Mouse (Mus musculus) midbrain, embryonic 11.5 days (tissue): ENCODE measurements at regions not wholly inside any gene's neighbourhood (a gene's known extent, or its start where the extent isn't known, plus 50 kb on each side); places are given as distances from the start of the nearest gene placed in this dataset.
A peak's percentile ranks its signal among the peaks of the same experiment; 100 is the strongest.

Experiments used
- ATAC-seq: fragments of 200-750 bp; cut with Nextera tagmentation; 2 replicates; pipeline ENCODE4 v1.8.0; 2017; ENCODE audit warnings: moderate TSS enrichment, moderate library complexity; ENCODE audit not compliant: low FRiP score
- DNase-seq: peaks from one replicate; pipeline ENCODE4 v3.0.0; 2015; ENCODE audit warnings: low spot score; ENCODE audit errors: missing footprints
- H3K27ac ChIP-seq: fragments of 300-500 bp; sonication (generic); 2 replicates; pipeline ENCODE4 v1.5.1; 2014; ENCODE audit warnings: low read depth, low read length
- H3K27me3 ChIP-seq: fragments of 300-500 bp; sonication (generic); 2 replicates; pipeline ENCODE4 v1.6.1; 2014; ENCODE audit warnings: mild to moderate bottlenecking, low read length, moderate library complexity, mixed read lengths; ENCODE audit not compliant: control insufficient read depth, insufficient read depth
- H3K36me3 ChIP-seq: fragments of 300-500 bp; sonication (generic); 2 replicates; pipeline ENCODE4 v1.6.1; 2014; ENCODE audit warnings: mild to moderate bottlenecking, low read length, moderate library complexity, mixed read lengths; ENCODE audit not compliant: control insufficient read depth, insufficient read depth
- H3K4me1 ChIP-seq: fragments of 300-500 bp; sonication (generic); 2 replicates; pipeline ENCODE4 v1.6.1; 2014; ENCODE audit warnings: low read length; ENCODE audit not compliant: control insufficient read depth, insufficient read depth
- H3K4me2 ChIP-seq: fragments of 300-500 bp; sonication (generic); 2 replicates; pipeline ENCODE4 v1.6.1; 2014; ENCODE audit warnings: mild to moderate bottlenecking, moderate library complexity
- H3K4me3 ChIP-seq: fragments of 300-500 bp; sonication (generic); 2 replicates; pipeline ENCODE4 v1.5.1; 2014; ENCODE audit warnings: low read depth, low read length
- H3K9ac ChIP-seq: fragments of 300-500 bp; sonication (generic); 2 replicates; pipeline ENCODE4 v1.6.1; 2014; ENCODE audit warnings: low read length
- H3K9me3 ChIP-seq: fragments of 300-500 bp; sonication (generic); 2 replicates; pipeline ENCODE4 v1.6.1; 2016; ENCODE audit warnings: low read length; ENCODE audit not compliant: control insufficient read depth
- WGBS: fragments of 180-500 bp; shearing (Covaris S2); extraction: QIAGEN DNeasy Blood & Tissue Kit; methylation state at CpG from one replicate; pipeline ENCODE4 v1.1.7; 2014; 5-methylcytosine and 5-hydroxymethylcytosine counted together

GRCm38 (mm10) chr12:97475751-97476150, 783.5 kb downstream of the Galc start:
- Histone ChIP-seq H3K36me3 (no peaks in the 10 kb centered on the region), H3K4me3 (no peak overlapping the region), H3K4me2 (no peak overlapping the region), H3K27me3 (no peaks in the 10 kb centered on the region), H3K9ac (no peak overlapping the region), H3K4me1 (peaks cover 17% of the 10 kb centered on the region; the same call in 1 of the 2 replicates), H3K9me3 (no peaks in the 10 kb centered on the region), H3K27ac (no peak overlapping the region)
- ATAC-seq (peak; percentile 89), DNase-seq (peak; percentile 84)
- WGBS = 14% methylated on average over 2 of the region's 2 CpGs

GRCm38 (mm10) chr12:97469183-97469582, 790.1 kb downstream of the Galc start:
- Histone ChIP-seq H3K4me3 (no peak overlapping the region), H3K27ac (no peak overlapping the region), H3K9ac (no peak overlapping the region), H3K4me1 (no peaks in the 10 kb centered on the region), H3K27me3 (no peaks in the 10 kb centered on the region), H3K4me2 (no peak overlapping the region), H3K36me3 (no peaks in the 10 kb centered on the region), H3K9me3 (no peaks in the 10 kb centered on the region)
- 77% methylated on average over 3 of the region's 3 CpGs for WGBS
- ATAC-seq = no peak
- DNase-seq = no peak

- no peaks in the 10 kb centered on the region for H3K27me3 ChIP-seq
- H3K36me3 ChIP-seq = no peaks in the 10 kb centered on the region
- H3K4me2 ChIP-seq = no peak overlapping the region
- 69% methylated on average over 3 of the region's 3 CpGs for WGBS
- DNase-seq = no peak
- no peak for ATAC-seq
- H3K4me3 ChIP-seq = no peak overlapping the region
- no peak overlapping the region for H3K9ac ChIP-seq
- H3K27ac ChIP-seq = no peak overlapping the region
- no peaks in the 10 kb centered on the region for H3K9me3 ChIP-seq
- no peaks in the 10 kb centered on the region for H3K4me1 ChIP-seq
These were observed 823.1 kb downstream of the Galc start for GRCm38 (mm10) chr12:97436141-97436540.

- no peaks in the 10 kb centered on the region for H3K9me3 ChIP-seq
- H3K9ac ChIP-seq = no peak overlapping the region
- H3K27ac ChIP-seq = no peak overlapping the region
- H3K36me3 ChIP-seq = no peaks in the 10 kb centered on the region
- ATAC-seq (no peak), DNase-seq (no peak)
- no peaks in the 10 kb centered on the region for H3K27me3 ChIP-seq
- H3K4me3 ChIP-seq = no peak overlapping the region
- 74% methylated on average over 1 of the region's 1 CpGs for WGBS
- no peaks in the 10 kb centered on the region for H3K4me1 ChIP-seq
- no peak overlapping the region for H3K4me2 ChIP-seq
These were observed 825.2 kb downstream of the Galc start for GRCm38 (mm10) chr12:97434021-97434420.

DNA sequence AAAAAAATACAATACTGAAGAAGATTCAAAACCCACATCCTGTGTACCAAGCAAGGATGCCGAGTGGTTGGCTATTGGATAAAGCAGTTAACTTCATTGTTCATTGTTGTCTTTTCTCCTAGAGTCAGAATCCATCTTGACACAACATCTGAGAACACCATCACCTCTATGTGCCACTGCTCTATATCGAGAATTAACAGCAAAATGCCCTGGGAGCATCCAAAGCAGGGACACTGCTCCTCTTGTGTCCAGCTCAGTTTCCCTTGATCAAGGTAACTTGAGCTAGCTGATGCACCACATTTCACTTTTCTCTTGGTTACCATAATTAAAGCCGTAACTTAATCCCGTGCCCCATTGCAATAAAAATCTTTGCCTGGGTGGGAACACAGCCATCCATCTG, 826.6 kb downstream of the Galc start:
- Histone ChIP-seq H3K9ac (no peak overlapping the region), H3K9me3 (no peaks in the 10 kb centered on the region), H3K4me3 (no peak overlapping the region), H3K27me3 (no peaks in the 10 kb centered on the region), H3K36me3 (no peaks in the 10 kb centered on the region), H3K4me1 (no peaks in the 10 kb centered on the region), H3K4me2 (no peak overlapping the region), H3K27ac (no peak overlapping the region)
- 86% methylated on average over 4 of the region's 4 CpGs for WGBS
- ATAC-seq (no peak), DNase-seq (no peak)

DNA sequence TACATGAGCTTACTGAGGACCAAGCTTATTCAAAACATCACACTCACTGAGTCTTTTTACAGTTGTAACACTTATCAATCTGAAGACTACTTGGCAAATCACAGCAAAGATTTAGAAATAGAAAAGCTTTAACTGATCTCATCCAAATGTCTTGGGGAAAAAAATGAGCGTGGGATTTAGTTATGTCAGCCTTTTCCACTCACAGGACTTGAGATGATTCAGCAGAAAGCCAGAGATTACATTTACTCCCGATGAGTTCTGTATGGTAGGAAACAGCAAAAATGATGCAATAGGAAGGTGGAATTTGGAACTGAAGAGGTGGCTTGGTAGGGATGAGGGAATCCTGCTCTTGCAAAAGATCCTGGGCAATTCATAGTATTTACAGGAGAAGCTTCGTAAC, 831.0 kb downstream of the Galc start:
- DNase-seq (no peak), ATAC-seq (no peak)
- Histone ChIP-seq H3K36me3 (no peaks in the 10 kb centered on the region), H3K9me3 (no peaks in the 10 kb centered on the region), H3K27me3 (no peaks in the 10 kb centered on the region), H3K4me2 (no peak overlapping the region), H3K27ac (no peak overlapping the region), H3K4me3 (no peak overlapping the region), H3K9ac (no peak overlapping the region), H3K4me1 (no peaks in the 10 kb centered on the region)
- WGBS = 94% methylated on average over 3 of the region's 3 CpGs

DNA sequence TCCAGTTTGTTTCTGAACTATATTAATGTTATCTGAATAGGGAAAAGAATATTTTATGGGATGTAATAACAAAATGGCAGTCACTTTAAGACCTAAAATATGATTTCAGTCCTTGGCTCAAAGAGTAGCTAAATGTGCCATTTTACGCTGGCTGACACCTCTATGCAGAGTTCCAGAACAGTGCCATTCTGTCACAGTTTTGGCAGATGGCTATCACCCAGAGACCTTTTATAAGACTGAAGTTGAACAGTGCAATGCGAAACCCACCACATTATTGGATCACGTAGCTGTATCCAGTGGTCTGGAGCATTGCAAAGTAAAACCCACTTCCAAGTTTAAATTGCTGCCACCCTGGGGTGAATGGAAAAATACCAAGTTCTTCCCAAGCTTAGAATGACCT, 834.5 kb downstream of the Galc start:
- no peaks in the 10 kb centered on the region for H3K27me3 ChIP-seq
- no peak overlapping the region for H3K4me2 ChIP-seq
- H3K4me1 ChIP-seq = no peaks in the 10 kb centered on the region
- ATAC-seq = no peak
- WGBS = 96% methylated on average over 3 of the region's 3 CpGs
- H3K4me3 ChIP-seq = no peak overlapping the region
- H3K36me3 ChIP-seq = no peaks in the 10 kb centered on the region
- DNase-seq = no peak
- no peak overlapping the region for H3K27ac ChIP-seq
- no peak overlapping the region for H3K9ac ChIP-seq
- H3K9me3 ChIP-seq = no peaks in the 10 kb centered on the region

GRCm38 (mm10) chr12:97403440-97403839, 855.8 kb downstream of the Galc start:
- no peaks in the 10 kb centered on the region for H3K4me1 ChIP-seq
- H3K27ac ChIP-seq = no peak overlapping the region
- no peak for DNase-seq
- no peaks in the 10 kb centered on the region for H3K9me3 ChIP-seq
- H3K4me3 ChIP-seq = no peak overlapping the region
- 11% methylated on average over 3 of the region's 3 CpGs for WGBS
- peak; percentile 44 for ATAC-seq
- no peak overlapping the region for H3K4me2 ChIP-seq
- no peaks in the 10 kb centered on the region for H3K27me3 ChIP-seq
- no peaks in the 10 kb centered on the region for H3K36me3 ChIP-seq
- H3K9ac ChIP-seq = no peak overlapping the region

DNA sequence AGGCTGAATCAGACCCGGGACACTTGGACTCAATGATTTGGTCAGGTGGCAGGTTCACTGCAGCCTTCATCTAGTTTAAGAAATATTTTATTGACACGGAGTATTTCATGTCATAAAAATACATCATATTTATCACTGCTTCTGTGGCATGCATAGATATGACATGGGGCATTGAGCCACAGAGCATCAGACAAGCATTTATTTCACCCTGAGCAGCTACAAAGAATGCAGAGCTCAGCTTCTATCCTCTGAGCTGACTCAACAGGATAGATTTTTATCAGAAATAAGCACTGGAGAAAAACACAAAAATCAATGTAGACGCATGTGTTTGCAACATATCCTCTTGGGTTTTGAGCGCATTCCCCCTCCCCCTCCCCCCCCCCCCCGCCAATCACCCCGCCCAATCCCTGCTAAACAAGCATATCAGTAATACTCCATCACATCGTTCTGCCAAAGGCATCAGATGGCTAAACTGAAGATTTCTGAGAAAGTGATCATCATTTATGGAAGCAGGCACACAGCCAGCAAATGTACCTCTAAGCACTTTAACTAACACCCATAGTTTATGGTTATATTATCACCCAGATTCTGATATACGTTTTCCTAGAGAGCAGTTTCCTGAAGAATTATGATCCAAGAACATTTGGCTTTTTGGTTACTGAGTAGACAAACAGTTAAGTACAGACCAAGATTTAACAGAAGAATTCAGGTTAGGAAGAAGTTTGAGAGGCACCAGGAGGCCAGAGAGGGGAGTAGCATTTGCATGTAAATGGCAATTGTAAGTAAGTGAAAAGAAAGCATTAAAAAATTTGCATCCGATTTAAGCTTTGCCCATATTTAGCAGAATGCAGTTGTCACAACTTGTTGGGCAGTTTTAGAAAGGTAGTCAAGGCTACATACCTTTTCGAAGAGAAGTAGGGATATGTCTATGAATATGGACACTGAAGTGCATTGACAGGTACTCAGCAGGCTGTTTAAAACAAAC, 856.6 kb downstream of the Galc start:
- Histone ChIP-seq H3K9ac (no peak overlapping the region), H3K4me1 (no peaks in the 10 kb centered on the region), H3K4me2 (no peak overlapping the region), H3K27ac (no peak overlapping the region), H3K4me3 (no peak overlapping the region), H3K36me3 (no peaks in the 10 kb centered on the region), H3K27me3 (no peaks in the 10 kb centered on the region), H3K9me3 (no peaks in the 10 kb centered on the region)
- 22% methylated on average over 9 of the region's 10 CpGs for WGBS
- ATAC-seq = peak; percentile 45
- DNase-seq = no peak
